Mouse (Mus musculus): ENCODE data around the gene Aass.

Gene Aass

DNA sequence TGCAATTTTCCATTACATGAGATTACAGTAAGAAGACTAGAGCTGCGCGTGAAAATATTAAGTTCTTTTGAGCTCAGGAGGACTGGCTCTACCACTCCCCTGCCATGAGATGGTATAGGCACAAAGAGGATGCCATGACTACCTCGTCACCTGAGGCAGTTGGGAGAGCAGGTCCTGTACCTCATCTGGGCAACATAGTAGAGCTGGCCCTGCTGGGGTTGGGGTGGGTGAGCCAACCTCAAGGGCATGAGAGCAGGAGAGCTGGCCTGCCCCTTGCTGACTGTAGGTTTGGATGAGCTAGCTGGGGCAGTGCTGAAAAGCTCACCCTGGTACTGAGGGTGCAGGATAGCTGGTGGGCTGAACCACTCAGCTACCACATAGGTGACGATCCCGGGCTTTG is 77.1 kb downstream of the Aass start:
- DNase-seq (ENCODE audit: low spot score in 2 of 2): no peak

DNA sequence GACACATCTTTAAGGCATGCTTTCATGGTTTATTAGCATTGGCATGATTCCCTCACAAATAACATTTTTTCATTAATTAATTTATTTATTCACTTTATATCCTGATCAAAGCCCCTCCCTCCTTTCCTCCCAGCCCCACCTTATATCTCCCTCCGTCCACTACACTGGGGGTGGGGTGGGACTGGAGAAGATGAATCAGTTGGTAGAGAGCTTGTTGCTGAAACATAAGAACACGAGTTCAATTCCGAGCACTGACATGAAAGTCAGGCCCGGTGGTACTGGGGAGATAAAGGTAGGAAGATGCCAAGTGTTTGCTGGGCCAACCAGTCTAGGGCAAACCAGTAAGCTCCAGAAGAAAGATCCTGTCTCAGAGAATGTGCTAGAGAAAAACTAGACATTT is 84.0 kb downstream of the Aass start:
- no peak for DNase-seq (ENCODE audit: low spot score in 2 of 2)

DNA sequence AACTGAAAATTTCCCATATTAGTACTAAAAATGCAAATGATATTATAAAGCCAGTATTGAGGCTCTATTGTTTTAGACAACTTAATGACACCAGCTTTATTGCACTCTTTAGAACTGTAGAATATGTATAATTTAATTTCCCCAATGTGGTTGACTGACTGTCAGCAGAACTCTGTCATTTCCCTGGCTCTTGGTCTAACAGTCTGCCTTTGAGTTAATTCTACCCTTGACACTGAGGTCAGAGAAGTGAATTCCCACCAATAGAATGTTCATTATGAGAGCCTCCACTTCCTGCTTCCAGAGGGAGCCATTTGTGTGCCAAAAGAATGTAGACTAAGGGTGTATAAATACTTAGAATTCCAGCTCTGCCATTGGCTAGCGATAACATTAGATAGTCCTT is 104.5 kb downstream of the Aass start:
- no peak for DNase-seq (ENCODE audit: low spot score in 2 of 2)
